Mouse (Mus musculus) E14TG2a.4 (cell line): Measurements from ENCODE around the gene Kcnh7.

ENCODE experiments used
- CTCF ChIP-seq: conservative IDR thresholded peaks from 2 replicates; pipeline ENCODE4 v1.5.1; 2014; ENCODE audit warnings: low read length
- NANOG ChIP-seq: IDR thresholded peaks from 2 replicates; pipeline ENCODE4 v1.6.1; 2014; ENCODE audit warnings: borderline replicate concordance, low read length, mixed read lengths
- POU5F1 ChIP-seq: IDR thresholded peaks from 2 replicates; pipeline ENCODE4 v1.6.1; 2014; ENCODE audit warnings: low read length, borderline replicate concordance

GRCm38 (mm10) chr2:62718411-62718810 is 465.7 kb downstream of the Kcnh7 start:
- TF ChIP-seq CTCF (no peak), POU5F1 (no peak), NANOG (no peak)
